Mouse (Mus musculus): ENCODE results near the gene Gm20931. TPM values are rescaled to one million over a fixed set of nuclear protein-coding genes. Genes with fewer than 3 reads are reported as not detected.
"Not testable (repeated sequence)": the region's sequence is repeated elsewhere in the genome, so short reads cannot be mapped to it uniquely, and the experiment has no call there.

The Gm20931 gene
- not detected for polyA plus RNA-seq (2017; shearing (Covaris generic))

DNA sequence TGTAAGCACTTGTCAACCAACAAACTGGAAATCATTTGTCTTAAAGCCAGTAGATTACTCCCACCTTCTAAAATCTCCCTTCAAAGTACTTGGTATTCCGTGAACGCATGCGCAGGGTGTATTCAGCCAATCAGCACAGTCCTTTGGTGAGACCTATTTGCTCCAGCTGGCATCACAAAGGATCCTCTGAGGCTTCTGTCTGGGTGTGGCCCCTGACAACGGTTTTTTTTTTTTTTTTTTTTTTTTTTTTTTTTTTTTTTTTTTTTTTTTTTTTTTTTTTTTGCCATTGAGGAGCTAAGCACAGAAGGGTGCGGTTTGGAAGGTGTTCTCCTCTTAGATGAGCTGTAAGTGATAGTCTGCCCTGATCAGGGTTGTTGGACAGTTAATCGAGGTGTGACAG lies at the start of gene Gm20931:
TSS of gene Gm20931 (plus strand) at position 301 of the 400 bp plus-strand sequence.
- not testable (repeated sequence) for ATAC-seq
